Mouse (Mus musculus) E14TG2a.4 (cell line): ENCODE measurements at regions not wholly inside any gene's neighbourhood (a gene's known extent, or its start where the extent isn't known, plus 50 kb on each side); places are given as distances from the start of the nearest gene placed in this dataset.

Source experiments
- CTCF ChIP-seq: conservative IDR thresholded peaks from 2 replicates; pipeline ENCODE4 v1.5.1; 2014; ENCODE audit warnings: low read length
- POU5F1 ChIP-seq: IDR thresholded peaks from 2 replicates; pipeline ENCODE4 v1.6.1; 2014; ENCODE audit warnings: low read length, borderline replicate concordance

DNA sequence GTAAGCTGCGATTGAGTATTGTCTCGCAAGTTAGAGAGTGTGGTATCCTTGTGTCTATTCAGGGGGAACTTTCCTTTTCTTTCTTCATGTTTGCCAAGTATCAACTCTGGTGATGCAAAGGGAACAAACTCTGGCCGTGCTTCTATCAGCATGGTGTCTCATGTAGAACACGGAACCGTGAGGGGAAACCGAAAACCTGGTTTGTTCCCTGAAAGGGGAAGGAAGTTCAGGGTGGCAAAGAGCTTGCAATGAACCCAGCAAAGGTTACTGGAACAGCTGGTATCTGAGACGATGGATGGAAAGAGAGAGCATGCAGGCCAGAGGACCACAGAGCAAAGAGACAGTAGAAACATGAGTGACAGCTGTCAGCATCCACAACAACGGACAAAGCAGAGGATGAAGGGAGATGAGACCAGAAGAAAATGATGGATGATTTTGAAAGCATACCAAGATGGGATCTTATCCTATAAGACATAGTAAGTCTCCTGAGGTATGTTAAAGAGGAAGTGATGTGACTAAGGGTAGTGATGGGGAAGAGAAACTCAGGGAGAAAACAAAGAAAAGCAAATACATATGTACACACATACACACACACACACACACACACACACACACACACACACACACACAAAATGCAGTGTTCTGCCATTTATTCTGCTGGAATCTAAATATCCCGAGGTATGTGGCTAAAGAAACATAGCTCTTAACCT lies 199.8 kb upstream of the Peli2 start:
- TF ChIP-seq CTCF: no peak
- no peak for TF ChIP-seq POU5F1
